In the genomic region with DNA sequence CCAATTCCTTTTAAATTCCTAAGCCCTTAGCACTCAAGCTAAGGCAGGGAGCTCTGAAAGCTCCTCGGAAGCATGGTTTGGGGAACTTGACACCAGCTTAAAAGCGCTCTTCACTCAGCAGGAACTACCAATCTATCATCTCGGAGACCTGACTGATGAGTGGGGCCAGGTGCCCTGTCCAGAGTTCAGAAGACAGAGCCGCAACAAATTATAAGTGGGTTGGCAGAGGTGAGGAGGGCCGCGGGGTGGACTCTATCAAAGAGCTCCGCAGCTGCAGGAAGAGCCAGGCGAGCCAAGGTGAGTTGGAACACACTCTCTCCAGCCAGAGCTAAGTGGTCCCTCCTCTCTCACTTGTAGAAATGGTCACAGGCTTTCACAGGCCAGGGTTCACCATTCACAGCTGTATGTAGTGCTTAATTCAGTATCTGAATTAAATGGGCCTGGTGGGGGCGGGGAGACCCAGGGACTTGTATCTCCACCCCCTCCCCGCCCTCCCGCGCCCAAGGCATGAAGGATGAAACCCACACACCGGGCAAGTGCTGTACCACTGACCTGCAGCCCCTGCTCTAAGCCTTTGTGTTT, we compare ENCODE assay signal across 14 mouse cellular contexts.
DNase-seq lines count a peak whose midpoint lies in the region; ATAC-seq and TF ChIP-seq lines count a peak whose summit lies in the region.
"Had no signal": no experiment of that assay in that cellular context is flagged by ENCODE, and none has a peak within 500 bp of the region (broad histone marks: within the 10 kb centered on the region; RNA-seq: fewer than 3 reads in every experiment).

No protein-coding gene starts in this region.

- no peaks in the 10 kb centered on the region; the same call in 1 of the 2 replicates for H3K4me1 ChIP-seq in forebrain, embryonic 11.5 days (replicated peaks; ENCODE audit: control insufficient read depth, insufficient read depth, low read length)
- H3K4me1 ChIP-seq in forebrain, postnatal 0 days (ENCODE audit: insufficient read depth) = no peaks in the 10 kb centered on the region
- H3K4me1 ChIP-seq in hindbrain, embryonic 10.5 days (replicated peaks) = peaks cover 38% of the 10 kb centered on the region
- 0 out of 2 replicates have a peak, but pooled peaks cover 7% of the 10 kb centered on the region for H3K4me1 ChIP-seq in hindbrain, postnatal 0 days (ENCODE audit: insufficient read depth, low read length)
- peaks cover 16% of the 10 kb centered on the region for H3K4me1 ChIP-seq in midbrain, embryonic 12.5 days
- peaks cover 16% of the 10 kb centered on the region for H3K4me1 ChIP-seq in midbrain, embryonic 16.5 days (ENCODE audit: control insufficient read depth, insufficient read depth, low read length)
- H3K4me1 ChIP-seq in neural tube, embryonic 13.5 days (replicated peaks) = peaks cover 30% of the 10 kb centered on the region

- no peaks in the 10 kb centered on the region for H3K36me3 ChIP-seq in forebrain, embryonic 11.5 days (ENCODE audit: control insufficient read depth, insufficient read depth, low read length)
- no peaks in the 10 kb centered on the region for H3K36me3 ChIP-seq in forebrain, postnatal 0 days (ENCODE audit: insufficient read depth)
- no peaks in the 10 kb centered on the region for H3K36me3 ChIP-seq in hindbrain, embryonic 10.5 days
- no peaks in the 10 kb centered on the region for H3K36me3 ChIP-seq in hindbrain, postnatal 0 days (ENCODE audit: insufficient read depth, low read length)
- H3K36me3 ChIP-seq in midbrain, embryonic 12.5 days = no peaks in the 10 kb centered on the region
- H3K36me3 ChIP-seq in midbrain, embryonic 16.5 days (ENCODE audit: control insufficient read depth, insufficient read depth, low read length) = no peaks in the 10 kb centered on the region
- H3K36me3 ChIP-seq in neural tube, embryonic 13.5 days = no peaks in the 10 kb centered on the region
- H3K36me3 ChIP-seq: limb, embryonic 13.5 days; neural tube, embryonic 12.5 days had no signal

- no peak for TF ChIP-seq CTCF in forebrain, postnatal 0 days (IDR thresholded peaks at IDR 0.05; ENCODE audit: low read depth)
- no peak for TF ChIP-seq CTCF in hindbrain, postnatal 0 days (IDR thresholded peaks at IDR 0.05; ENCODE audit: low read depth)

- H3K27me3 ChIP-seq in forebrain, embryonic 11.5 days (ENCODE audit: control insufficient read depth, insufficient read depth, low read length) = no peaks in the 10 kb centered on the region
- no peaks in the 10 kb centered on the region for H3K27me3 ChIP-seq in forebrain, postnatal 0 days (ENCODE audit: insufficient read depth, low read length)
- H3K27me3 ChIP-seq in hindbrain, embryonic 10.5 days (ENCODE audit: insufficient read depth, poor library complexity, severe bottlenecking) = no peaks in the 10 kb centered on the region
- H3K27me3 ChIP-seq in hindbrain, postnatal 0 days (ENCODE audit: insufficient read depth, low read length) = no peaks in the 10 kb centered on the region
- no peaks in the 10 kb centered on the region for H3K27me3 ChIP-seq in midbrain, embryonic 12.5 days
- H3K27me3 ChIP-seq in midbrain, embryonic 16.5 days (ENCODE audit: control insufficient read depth, insufficient read depth, low read depth, low read length) = no peaks in the 10 kb centered on the region
- H3K27me3 ChIP-seq in neural tube, embryonic 13.5 days = no peaks in the 10 kb centered on the region
- H3K27me3 ChIP-seq: neural tube, embryonic 12.5 days had no signal

- peak; percentile 19; the same call in 1 of the 2 replicates for ATAC-seq in forebrain, embryonic 11.5 days (replicated peaks; ENCODE audit: low FRiP score)
- no peak for ATAC-seq in forebrain, postnatal 0 days
- ATAC-seq in hindbrain, postnatal 0 days = no peak
- ATAC-seq in midbrain, embryonic 12.5 days (ENCODE audit: low FRiP score, low read depth) = 0 out of 2 replicates have a peak, but pooled peaks have one; percentile 6
- ATAC-seq in midbrain, embryonic 16.5 days = no peak
- peak; percentile 9; the same call in 1 of the 2 replicates for ATAC-seq in neural tube, embryonic 13.5 days (ENCODE audit: low read depth)
- no peak for ATAC-seq in erythroid progenitor cell, adult 5-6 weeks (replicated peaks; ENCODE audit: low FRiP score, poor library complexity, severe bottlenecking)
- ATAC-seq: liver, postnatal 0 days had no signal

- H3K9me3 ChIP-seq in forebrain, embryonic 11.5 days (ENCODE audit: control insufficient read depth, low read length) = no peaks in the 10 kb centered on the region
- H3K9me3 ChIP-seq in forebrain, postnatal 0 days (ENCODE audit: low read length) = no peaks in the 10 kb centered on the region
- 0 out of 2 replicates have a peak, but pooled peaks cover 4% of the 10 kb centered on the region for H3K9me3 ChIP-seq in hindbrain, embryonic 10.5 days
- no peaks in the 10 kb centered on the region for H3K9me3 ChIP-seq in hindbrain, postnatal 0 days (ENCODE audit: low read length)
- no peaks in the 10 kb centered on the region for H3K9me3 ChIP-seq in midbrain, embryonic 12.5 days
- H3K9me3 ChIP-seq in midbrain, embryonic 16.5 days (replicated peaks; ENCODE audit: control insufficient read depth, low read length, poor library complexity, severe bottlenecking) = 0 out of 2 replicates have a peak, but pooled peaks cover 2% of the 10 kb centered on the region
- H3K9me3 ChIP-seq in neural tube, embryonic 13.5 days = peaks cover 4% of the 10 kb centered on the region; the same call in 1 of the 2 replicates
- H3K9me3 ChIP-seq: neural tube, embryonic 12.5 days had no signal

- WGBS in forebrain, embryonic 11.5 days = 73% methylated on average over 13 of the region's 13 CpGs
- 74% methylated on average over 13 of the region's 13 CpGs for WGBS in forebrain, postnatal 0 days
- WGBS in hindbrain, embryonic 10.5 days = 54% methylated on average over 13 of the region's 13 CpGs
- 64% methylated on average over 13 of the region's 13 CpGs for WGBS in hindbrain, postnatal 0 days
- 59% methylated on average over 13 of the region's 13 CpGs for WGBS in midbrain, embryonic 12.5 days
- WGBS in midbrain, embryonic 16.5 days = 62% methylated on average over 13 of the region's 13 CpGs
- WGBS in neural tube, embryonic 13.5 days = 65% methylated on average over 13 of the region's 13 CpGs

- no peak overlapping the region for H3K9ac ChIP-seq in forebrain, embryonic 11.5 days (ENCODE audit: low read length)
- no peak overlapping the region for H3K9ac ChIP-seq in forebrain, postnatal 0 days
- no peak overlapping the region for H3K9ac ChIP-seq in hindbrain, postnatal 0 days (replicated peaks; ENCODE audit: low read length)
- H3K9ac ChIP-seq in midbrain, embryonic 12.5 days (replicated peaks) = no peak overlapping the region
- no peak overlapping the region for H3K9ac ChIP-seq in midbrain, embryonic 16.5 days (ENCODE audit: low read depth, low read length)
- H3K9ac ChIP-seq in neural tube, embryonic 13.5 days = no peak overlapping the region
- H3K9ac ChIP-seq: limb, embryonic 13.5 days; liver, postnatal 0 days; neural tube, embryonic 12.5 days had no signal

- no peak overlapping the region for H3K27ac ChIP-seq in forebrain, embryonic 11.5 days (ENCODE audit: low read depth, low read length)
- H3K27ac ChIP-seq in forebrain, postnatal 0 days (ENCODE audit: low read depth, low read length) = no peak overlapping the region
- peak overlapping the region; percentile 78 for H3K27ac ChIP-seq in hindbrain, embryonic 10.5 days
- no peak overlapping the region for H3K27ac ChIP-seq in hindbrain, postnatal 0 days
- H3K27ac ChIP-seq in midbrain, embryonic 12.5 days (replicated peaks) = no peak overlapping the region
- no peak overlapping the region for H3K27ac ChIP-seq in midbrain, embryonic 16.5 days (ENCODE audit: low read length)
- no peak overlapping the region for H3K27ac ChIP-seq in neural tube, embryonic 13.5 days (replicated peaks)
- H3K27ac ChIP-seq: limb, embryonic 13.5 days; neural tube, embryonic 12.5 days had no signal

- DNase-seq in forebrain, embryonic 11.5 days (ENCODE audit: low spot score) = no peak
- DNase-seq in forebrain, postnatal 0 days = no peak
- DNase-seq in hindbrain, embryonic 10.5 days (ENCODE audit: low spot score) = peak; percentile 27
- DNase-seq in hindbrain, postnatal 0 days (ENCODE audit: low spot score) = no peak
- DNase-seq: cerebellum, adult 11 months; kidney, adult 2 months; liver, postnatal 0 days; thymus, postnatal 36 days had no signal

- no peak overlapping the region for H3K4me3 ChIP-seq in forebrain, embryonic 11.5 days (ENCODE audit: low read depth, low read length)
- H3K4me3 ChIP-seq in forebrain, postnatal 0 days (ENCODE audit: low read depth, low read length) = no peak overlapping the region
- H3K4me3 ChIP-seq in hindbrain, embryonic 10.5 days = no peak overlapping the region
- H3K4me3 ChIP-seq in hindbrain, postnatal 0 days (ENCODE audit: low read length) = no peak overlapping the region
- H3K4me3 ChIP-seq in midbrain, embryonic 12.5 days = no peak overlapping the region
- no peak overlapping the region for H3K4me3 ChIP-seq in midbrain, embryonic 16.5 days (ENCODE audit: low read depth, low read length)
- H3K4me3 ChIP-seq in neural tube, embryonic 13.5 days = no peak overlapping the region
- H3K4me3 ChIP-seq: limb, embryonic 13.5 days; neural tube, embryonic 12.5 days had no signal

- no peak overlapping the region for H3K4me2 ChIP-seq in forebrain, embryonic 11.5 days (ENCODE audit: low read depth, low read length, severe bottlenecking)
- no peak overlapping the region for H3K4me2 ChIP-seq in forebrain, postnatal 0 days (ENCODE audit: low read depth)
- H3K4me2 ChIP-seq in hindbrain, postnatal 0 days (ENCODE audit: low read depth, low read length) = no peak overlapping the region
- no peak overlapping the region for H3K4me2 ChIP-seq in midbrain, embryonic 12.5 days (replicated peaks)
- H3K4me2 ChIP-seq in midbrain, embryonic 16.5 days (ENCODE audit: low read length) = no peak overlapping the region
- no peak overlapping the region for H3K4me2 ChIP-seq in neural tube, embryonic 13.5 days
- H3K4me2 ChIP-seq: limb, embryonic 13.5 days; neural tube, embryonic 12.5 days had no signal

Comparison
In these comparisons a context has a peak if more than half of its experiments do, and no peak if none do; other contexts are left out.
1. ATAC-seq: peak in forebrain, embryonic 11.5 days (single experiment), midbrain, embryonic 12.5 days (single experiment) and neural tube, embryonic 13.5 days (single experiment); none in forebrain, postnatal 0 days (single experiment), hindbrain, postnatal 0 days (single experiment), midbrain, embryonic 16.5 days (single experiment) and erythroid progenitor cell, adult 5-6 weeks (single experiment).